Mouse (Mus musculus) ES-Bruce4 (cell line): ENCODE measurements at regions not wholly inside any gene's neighbourhood (a gene's known extent, or its start where the extent isn't known, plus 50 kb on each side); places are given as distances from the start of the nearest gene placed in this dataset.

Experiments used
- H3K27ac ChIP-seq: 2 replicates; pipeline ENCODE4 v1.5.1; 2012; ENCODE audit warnings: low read length, inconsistent platforms; ENCODE audit not compliant: insufficient read depth
- H3K27me3 ChIP-seq: 2 replicates; pipeline ENCODE4 v1.6.1; 2012; ENCODE audit warnings: mild to moderate bottlenecking, low read length, inconsistent platforms; ENCODE audit not compliant: control insufficient read depth, poor library complexity, insufficient read depth, severe bottlenecking
- H3K36me3 ChIP-seq: 2 replicates; pipeline ENCODE4 v1.6.1; 2012; ENCODE audit warnings: inconsistent platforms, mild to moderate bottlenecking, low read length, moderate library complexity; ENCODE audit not compliant: control insufficient read depth, poor library complexity, insufficient read depth, severe bottlenecking
- H3K4me1 ChIP-seq: one replicate; pipeline ENCODE4 v1.8.1; 2011; ENCODE audit warnings: low read length; ENCODE audit not compliant: control insufficient read depth, insufficient read depth
- H3K4me3 ChIP-seq: 2 replicates; pipeline ENCODE4 v1.5.1; 2011; ENCODE audit warnings: low read depth, mild to moderate bottlenecking, low read length
- H3K9ac ChIP-seq: 2 replicates; pipeline ENCODE4 v1.6.1; 2012; ENCODE audit warnings: low read depth, mild to moderate bottlenecking, inconsistent platforms; ENCODE audit not compliant: poor library complexity, severe bottlenecking
- H3K9me3 ChIP-seq: replicated peaks from 2 replicates; pipeline ENCODE4 v1.6.1; 2012; ENCODE audit warnings: mild to moderate bottlenecking, low read length, inconsistent platforms; ENCODE audit not compliant: control insufficient read depth, poor library complexity, insufficient read depth, severe bottlenecking
- CTCF ChIP-seq: IDR thresholded peaks from one replicate; pipeline ENCODE4 v1.8.1; 2011; ENCODE audit warnings: low read depth, low read length
- EP300 ChIP-seq: IDR thresholded peaks from 2 replicates; pipeline ENCODE4 v1.6.1; 2011; ENCODE audit warnings: low read depth, low read length; ENCODE audit not compliant: insufficient read depth
- POLR2A ChIP-seq: IDR thresholded peaks from one replicate; pipeline ENCODE4 v1.8.1; 2011; ENCODE audit warnings: low read length; ENCODE audit not compliant: insufficient read depth

DNA sequence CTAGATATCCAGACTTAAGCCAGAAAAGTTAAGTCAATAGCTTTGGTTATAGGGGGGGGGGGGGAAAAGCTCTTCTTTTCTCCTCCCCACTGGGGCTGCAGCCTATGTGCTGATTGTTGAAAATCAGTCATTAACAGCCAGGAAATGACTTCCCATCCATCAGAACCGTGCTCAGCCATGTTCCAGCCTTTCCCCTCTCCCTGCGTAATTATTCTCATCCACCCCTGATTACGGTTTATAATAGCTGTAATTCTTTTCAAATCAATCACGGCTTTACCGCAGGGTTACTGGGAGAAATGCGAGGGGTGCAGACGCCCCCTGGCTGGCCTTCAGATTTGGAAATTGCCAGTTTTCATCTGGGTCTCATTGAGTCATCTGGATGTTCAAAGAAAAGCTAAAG, 270.8 kb upstream of the Npvf start:
- TF ChIP-seq POLR2A (no peak), EP300 (no peak), CTCF (no peak)
- H3K4me3 ChIP-seq: no peak overlapping the region
- no peak overlapping the region for H3K27ac ChIP-seq
- no peaks in the 10 kb centered on the region for H3K4me1 ChIP-seq
- H3K9me3 ChIP-seq: no peaks in the 10 kb centered on the region
- no peaks in the 10 kb centered on the region; the same call in 1 of the 2 replicates for H3K27me3 ChIP-seq
- no peaks in the 10 kb centered on the region for H3K36me3 ChIP-seq
- no peak overlapping the region for H3K9ac ChIP-seq

DNA sequence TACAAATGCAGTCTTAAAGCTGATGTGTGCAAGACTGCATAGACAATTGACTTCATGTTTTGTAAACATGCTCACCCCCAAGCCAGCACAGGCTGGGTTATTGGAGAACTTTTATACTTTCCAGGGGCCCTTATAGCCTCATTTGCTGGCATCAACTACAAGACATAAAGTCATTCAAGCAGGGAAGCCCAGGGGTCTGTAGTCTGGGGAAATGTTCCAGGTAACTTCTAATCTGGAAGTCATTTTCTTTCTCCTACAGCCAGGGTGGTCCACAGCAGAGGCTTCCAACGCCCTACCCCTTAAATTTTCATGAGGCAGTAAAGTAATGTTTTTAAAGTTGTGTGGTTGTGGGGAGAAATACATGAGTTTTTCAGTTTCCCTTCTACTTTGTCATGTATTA, 272.1 kb upstream of the Npvf start:
- H3K9ac ChIP-seq: no peak overlapping the region
- H3K4me1 ChIP-seq: no peaks in the 10 kb centered on the region
- TF ChIP-seq POLR2A (no peak), EP300 (no peak), CTCF (no peak)
- no peak overlapping the region for H3K27ac ChIP-seq
- H3K36me3 ChIP-seq: no peaks in the 10 kb centered on the region
- no peak overlapping the region for H3K4me3 ChIP-seq
- H3K27me3 ChIP-seq: no peaks in the 10 kb centered on the region; the same call in 1 of the 2 replicates
- H3K9me3 ChIP-seq: no peaks in the 10 kb centered on the region

DNA sequence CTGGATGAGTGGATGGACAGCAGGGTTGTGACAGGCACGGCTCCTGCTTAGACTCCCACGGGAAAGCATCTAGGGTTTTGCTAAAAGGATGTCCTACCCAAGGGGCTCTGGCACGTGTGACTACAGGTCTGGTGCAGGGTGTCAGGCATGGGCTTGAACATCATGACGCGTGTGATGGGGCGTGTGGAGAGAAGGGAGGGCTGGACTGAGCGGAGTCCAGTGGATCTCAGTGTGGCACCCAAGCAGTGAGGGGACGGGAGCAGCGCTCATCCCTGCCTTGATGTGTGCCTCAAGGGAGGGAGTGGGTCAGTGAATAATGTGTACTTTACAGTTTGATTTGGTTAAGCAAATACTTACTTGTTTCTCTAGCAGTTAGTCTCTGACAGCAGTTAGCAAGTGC, 275.3 kb upstream of the Npvf start:
- TF ChIP-seq POLR2A (no peak), CTCF (no peak), EP300 (no peak)

DNA sequence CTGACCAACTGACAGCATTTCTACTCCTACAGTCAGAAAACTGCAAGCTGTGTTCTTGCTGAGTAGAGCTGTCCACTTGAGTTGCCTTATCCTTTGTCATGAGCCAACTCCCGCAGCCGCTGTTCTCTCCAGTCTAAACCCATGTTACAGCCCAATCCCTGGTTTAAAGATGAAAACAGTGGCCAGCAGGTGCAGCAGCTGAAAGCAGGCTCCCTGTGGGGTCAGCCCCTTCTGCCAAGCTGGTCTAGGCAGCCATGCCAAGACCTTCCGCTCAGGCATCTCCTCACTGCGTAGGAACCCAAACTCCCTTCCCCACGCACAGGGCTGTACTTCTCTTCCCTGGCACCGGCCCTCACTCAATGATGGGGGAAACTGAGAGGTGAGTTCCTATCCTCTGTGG, 279.3 kb upstream of the Npvf start:
- Histone ChIP-seq H3K27me3 (no peaks in the 10 kb centered on the region), H3K4me1 (no peaks in the 10 kb centered on the region), H3K9ac (no peak overlapping the region), H3K36me3 (no peaks in the 10 kb centered on the region), H3K27ac (no peak overlapping the region), H3K4me3 (no peak overlapping the region), H3K9me3 (no peaks in the 10 kb centered on the region)
- no peak for TF ChIP-seq POLR2A
- no peak for TF ChIP-seq CTCF
- no peak for TF ChIP-seq EP300

More for the DNA sequence above, 275.3 kb upstream of the Npvf start:
- H3K9me3 ChIP-seq: no peaks in the 10 kb centered on the region
- no peaks in the 10 kb centered on the region for H3K4me1 ChIP-seq
- no peak overlapping the region for H3K9ac ChIP-seq
- H3K4me3 ChIP-seq: no peak overlapping the region
- no peaks in the 10 kb centered on the region for H3K27me3 ChIP-seq
- H3K36me3 ChIP-seq: no peaks in the 10 kb centered on the region
- H3K27ac ChIP-seq: no peak overlapping the region

DNA sequence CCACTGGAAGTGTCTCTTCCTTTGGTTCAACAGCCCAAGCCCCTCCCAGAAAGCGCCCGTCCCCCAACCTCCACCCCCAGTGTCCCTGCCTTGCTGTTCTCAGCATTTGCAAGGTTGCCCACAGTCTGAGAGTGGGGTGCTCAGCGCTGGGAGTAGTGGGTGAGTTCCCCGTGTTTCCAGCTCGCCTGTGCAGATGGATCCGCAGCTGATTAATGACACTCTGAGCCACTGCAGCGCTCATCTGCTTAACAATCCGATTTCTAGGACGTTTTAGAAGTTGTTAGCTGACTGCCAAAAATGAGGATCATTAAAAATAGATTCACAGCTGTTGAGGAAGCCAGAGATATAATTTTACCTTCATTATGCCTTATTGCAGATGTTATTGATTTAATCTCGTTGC, 280.0 kb upstream of the Npvf start:
- H3K4me3 ChIP-seq: no peak overlapping the region
- H3K27me3 ChIP-seq: no peaks in the 10 kb centered on the region
- no peak for TF ChIP-seq CTCF
- no peak for TF ChIP-seq POLR2A
- TF ChIP-seq EP300: no peak
- H3K4me1 ChIP-seq: no peaks in the 10 kb centered on the region
- H3K9ac ChIP-seq: no peak overlapping the region
- H3K9me3 ChIP-seq: no peaks in the 10 kb centered on the region
- H3K36me3 ChIP-seq: no peaks in the 10 kb centered on the region
- no peak overlapping the region for H3K27ac ChIP-seq

DNA sequence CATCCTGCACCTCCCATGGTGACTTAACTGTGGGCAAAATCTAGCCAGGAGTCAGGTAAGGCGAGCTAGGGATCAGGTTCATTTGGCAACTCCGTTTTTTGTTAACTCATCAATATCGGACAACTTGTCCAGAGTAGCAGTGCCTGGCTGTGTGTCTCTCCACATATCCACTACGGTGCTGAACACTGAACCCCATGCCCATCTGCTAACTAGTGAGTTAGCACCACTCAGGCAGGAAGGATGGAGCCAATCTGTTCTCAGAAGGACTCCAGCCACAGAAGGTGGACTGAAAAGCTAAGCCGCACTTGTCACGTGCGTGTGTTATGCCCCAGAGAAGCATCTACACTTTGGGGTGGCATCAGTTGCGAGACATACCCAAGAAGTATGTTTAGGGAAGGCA, 282.1 kb upstream of the Npvf start:
- no peaks in the 10 kb centered on the region for H3K9me3 ChIP-seq
- no peak overlapping the region for H3K27ac ChIP-seq
- H3K36me3 ChIP-seq: no peaks in the 10 kb centered on the region
- H3K27me3 ChIP-seq: no peaks in the 10 kb centered on the region
- H3K4me3 ChIP-seq: no peak overlapping the region
- no peak overlapping the region for H3K9ac ChIP-seq
- no peaks in the 10 kb centered on the region for H3K4me1 ChIP-seq
- TF ChIP-seq EP300 (no peak), CTCF (no peak), POLR2A (no peak)
